Mouse (Mus musculus): ENCODE results near the gene Spag6l. TPM values are rescaled to one million over a fixed set of nuclear protein-coding genes. Genes with fewer than 3 reads are reported as not detected.
"Not testable (repeated sequence)": the region's sequence is repeated elsewhere in the genome, so short reads cannot be mapped to it uniquely, and the experiment has no call there.

The Spag6l gene
- 0.19 and 0.35 TPM in 2 replicates for polyA plus RNA-seq (2016; fragmentation: Nextera tagmentation; extraction: Ambion mirVana)

DNA sequence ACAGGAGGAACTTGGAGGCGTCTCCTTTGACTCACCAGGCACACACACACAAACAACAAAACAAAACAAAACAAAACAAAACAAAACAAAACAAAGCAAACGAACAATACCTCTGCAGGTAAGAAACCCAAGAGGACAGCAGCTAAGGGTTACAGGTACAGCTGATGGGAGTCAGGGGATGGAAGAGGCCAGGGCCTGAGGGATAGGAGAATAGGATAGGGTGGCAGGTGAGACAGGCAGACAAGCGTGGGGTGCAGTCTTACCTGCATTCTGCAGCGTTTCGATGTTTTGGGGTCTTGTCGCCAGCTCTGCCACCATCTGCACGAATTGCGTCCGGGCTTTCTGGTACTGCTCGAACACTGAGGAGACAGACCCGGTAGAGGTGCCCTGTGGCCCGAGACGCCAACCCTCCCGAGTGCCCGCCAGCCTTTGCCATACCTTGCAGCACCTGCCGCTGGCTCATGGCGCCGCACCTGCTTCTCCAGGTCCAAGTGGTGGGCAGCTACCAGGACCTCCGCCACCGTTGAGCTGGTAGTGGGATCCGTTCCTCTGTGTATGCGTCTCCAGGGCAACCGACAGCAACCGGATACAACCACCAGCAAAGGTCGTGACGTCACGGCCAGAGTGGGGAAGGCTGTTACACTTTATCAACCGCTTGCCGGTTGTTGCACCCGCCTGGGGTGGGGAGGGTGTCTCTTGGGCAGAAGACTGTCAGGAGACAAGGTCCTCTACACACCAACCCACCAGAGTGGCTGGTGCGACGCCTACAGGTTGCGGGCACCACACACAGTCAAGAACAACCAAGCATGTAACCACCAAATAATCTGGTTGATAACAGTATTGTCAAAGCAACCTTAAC lies at the start of gene Spag6l:
Gene Spag6l, minus strand, starts transcription at position 700 of the 859 bp plus-strand sequence.
- peak; percentile 88 for ATAC-seq (ENCODE audit: insufficient number of reproducible peaks, insufficient read depth, low FRiP score, low TSS enrichment, low read depth)
- Histone ChIP-seq H3K27me3 (no peaks in the 10 kb centered on the region), H3K4me1 (replicated peaks) (no peaks in the 10 kb centered on the region), H3K27ac (no peak within 1 kb of the TSS), H3K36me3 (no peaks in the 10 kb centered on the region), H3K9me3 (no peaks in the 10 kb centered on the region), H3K4me3 (replicated peaks) (peak within 1 kb of the TSS; percentile 44), H3K4me2 (peak within 1 kb of the TSS; percentile 85), H3K9ac (replicated peaks) (peak within 1 kb of the TSS; percentile 37; the same call in 1 of the 2 replicates)
- 8% methylated on average over 33 of the region's 33 CpGs for WGBS

DNA sequence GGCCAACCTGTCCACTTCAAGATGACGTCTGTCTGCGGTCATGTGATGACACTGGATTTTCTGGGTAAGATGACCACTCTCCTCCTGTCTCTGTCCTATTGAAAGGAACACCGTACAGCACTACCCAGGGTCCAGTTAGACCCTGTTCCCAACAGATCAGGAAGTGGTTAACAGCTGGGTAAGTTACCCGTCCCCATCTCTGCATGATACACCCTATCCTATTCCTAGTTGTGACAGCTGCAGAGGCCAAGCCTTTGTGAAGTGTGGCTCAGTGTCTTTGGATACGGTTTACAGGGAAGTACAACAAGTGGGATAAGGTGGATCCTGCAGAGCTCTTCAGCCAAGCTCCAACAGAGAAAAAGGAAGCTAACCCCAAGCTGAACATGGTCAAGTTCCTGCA lies 49.8 kb upstream of the Spag6l start:
- H3K4me1 ChIP-seq (replicated peaks), result no peaks in the 10 kb centered on the region
- 86% methylated on average over 5 of the region's 5 CpGs for WGBS
- peaks cover 9% of the 10 kb centered on the region for H3K9me3 ChIP-seq
- ATAC-seq (ENCODE audit: insufficient number of reproducible peaks, insufficient read depth, low FRiP score, low TSS enrichment, low read depth), result no peak
- H3K4me3 ChIP-seq (replicated peaks), result no peak overlapping the region
- no peak overlapping the region for H3K4me2 ChIP-seq
- no peak overlapping the region for H3K9ac ChIP-seq (replicated peaks)
- H3K36me3 ChIP-seq, result peaks cover 91% of the 10 kb centered on the region
- H3K27ac ChIP-seq, result no peak overlapping the region
- H3K27me3 ChIP-seq, result no peaks in the 10 kb centered on the region

DNA sequence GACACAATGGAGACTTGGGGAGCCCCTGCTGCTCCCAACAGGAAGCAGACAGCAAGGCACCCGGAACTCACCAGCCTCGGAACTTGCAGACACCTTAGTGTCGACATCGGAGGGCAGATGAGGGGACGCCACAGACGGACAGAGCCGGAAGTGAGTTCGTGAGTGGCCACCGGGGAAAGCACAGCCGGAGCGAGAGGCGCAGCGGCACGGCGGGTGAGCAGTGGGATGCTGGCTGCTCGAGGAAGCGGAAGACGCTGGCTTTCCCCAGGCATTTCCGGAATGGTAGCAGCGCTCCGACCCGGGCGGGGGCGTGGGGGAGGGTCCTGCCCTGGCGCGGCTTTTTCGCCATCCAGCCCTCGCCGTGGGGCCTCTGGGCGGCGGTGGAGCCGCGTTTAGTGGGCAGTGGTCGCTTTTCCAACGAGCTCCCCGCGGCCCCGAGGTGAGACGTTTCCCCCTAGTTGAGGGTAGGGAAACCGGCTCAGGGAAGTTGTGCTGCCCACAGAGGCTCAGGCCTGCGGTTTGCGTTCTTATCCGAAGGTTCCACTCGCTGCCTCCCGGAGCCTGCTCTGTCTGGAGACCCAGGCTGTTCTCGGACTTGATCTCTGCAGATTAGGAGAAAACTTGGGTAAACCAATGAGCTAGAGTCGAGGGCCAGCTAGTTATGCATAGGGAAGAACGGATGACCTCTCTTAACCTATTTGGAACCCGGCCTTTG lies 41.5 kb upstream of the Spag6l start, which contains the start of the genes Top3b and Vpreb1:
Gene Top3b, plus strand, starts transcription at position 120 of the 715 bp plus-strand sequence.
Gene Vpreb1, minus strand, starts transcription at position 227 of the 715 bp plus-strand sequence.
- H3K36me3 ChIP-seq, result peaks cover 12% of the 10 kb centered on the region
- H3K27me3 ChIP-seq, result no peaks in the 10 kb centered on the region
- H3K9ac ChIP-seq (replicated peaks), result peak within 1 kb of the TSS; percentile 84
- H3K4me1 ChIP-seq (replicated peaks), result peaks cover 7% of the 10 kb centered on the region; the same call in 1 of the 2 replicates
- H3K9me3 ChIP-seq, result peaks cover under 1% of the 10 kb centered on the region
- H3K27ac ChIP-seq, result peak within 1 kb of the TSS; percentile 97
- peak; percentile 97 for ATAC-seq (ENCODE audit: insufficient number of reproducible peaks, insufficient read depth, low FRiP score, low TSS enrichment, low read depth)
- under 1% methylated on average over 49 of the region's 49 CpGs for WGBS
- peak within 1 kb of the TSS; percentile 71 for H3K4me3 ChIP-seq (replicated peaks)
- H3K4me2 ChIP-seq, result peak within 1 kb of the TSS; percentile 69

DNA sequence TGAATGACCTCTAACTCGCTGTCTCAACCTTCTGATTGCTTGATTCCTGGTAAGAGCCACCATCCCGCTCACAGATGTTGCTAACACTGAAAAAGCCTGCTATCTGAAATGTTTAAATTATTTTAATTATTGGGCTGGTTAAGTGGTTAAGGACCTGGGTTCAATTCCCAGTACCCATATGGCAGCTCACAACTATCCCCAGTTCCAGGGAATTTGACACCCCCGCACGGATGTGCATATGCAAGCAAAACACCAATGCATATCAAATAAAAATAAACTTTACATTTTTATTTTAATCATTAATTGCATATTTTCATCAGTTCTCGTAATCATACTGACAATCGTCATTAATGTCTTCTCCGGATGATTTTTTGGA lies 41.0 kb upstream of the Spag6l start:
- ATAC-seq (ENCODE audit: insufficient number of reproducible peaks, insufficient read depth, low FRiP score, low TSS enrichment, low read depth), result peak; percentile 24
- peaks cover 9% of the 10 kb centered on the region for H3K36me3 ChIP-seq
- H3K27ac ChIP-seq, result peak overlapping the region; percentile 97
- H3K9ac ChIP-seq (replicated peaks), result peak overlapping the region; percentile 84; the same call in 1 of the 2 replicates
- no peaks in the 10 kb centered on the region for H3K9me3 ChIP-seq
- H3K4me2 ChIP-seq, result peak overlapping the region; percentile 69
- WGBS, result 34% methylated on average over 7 of the region's 7 CpGs
- H3K4me3 ChIP-seq (replicated peaks), result peak overlapping the region; percentile 71
- peaks cover 7% of the 10 kb centered on the region; the same call in 1 of the 2 replicates for H3K4me1 ChIP-seq (replicated peaks)
- H3K27me3 ChIP-seq, result no peaks in the 10 kb centered on the region

DNA sequence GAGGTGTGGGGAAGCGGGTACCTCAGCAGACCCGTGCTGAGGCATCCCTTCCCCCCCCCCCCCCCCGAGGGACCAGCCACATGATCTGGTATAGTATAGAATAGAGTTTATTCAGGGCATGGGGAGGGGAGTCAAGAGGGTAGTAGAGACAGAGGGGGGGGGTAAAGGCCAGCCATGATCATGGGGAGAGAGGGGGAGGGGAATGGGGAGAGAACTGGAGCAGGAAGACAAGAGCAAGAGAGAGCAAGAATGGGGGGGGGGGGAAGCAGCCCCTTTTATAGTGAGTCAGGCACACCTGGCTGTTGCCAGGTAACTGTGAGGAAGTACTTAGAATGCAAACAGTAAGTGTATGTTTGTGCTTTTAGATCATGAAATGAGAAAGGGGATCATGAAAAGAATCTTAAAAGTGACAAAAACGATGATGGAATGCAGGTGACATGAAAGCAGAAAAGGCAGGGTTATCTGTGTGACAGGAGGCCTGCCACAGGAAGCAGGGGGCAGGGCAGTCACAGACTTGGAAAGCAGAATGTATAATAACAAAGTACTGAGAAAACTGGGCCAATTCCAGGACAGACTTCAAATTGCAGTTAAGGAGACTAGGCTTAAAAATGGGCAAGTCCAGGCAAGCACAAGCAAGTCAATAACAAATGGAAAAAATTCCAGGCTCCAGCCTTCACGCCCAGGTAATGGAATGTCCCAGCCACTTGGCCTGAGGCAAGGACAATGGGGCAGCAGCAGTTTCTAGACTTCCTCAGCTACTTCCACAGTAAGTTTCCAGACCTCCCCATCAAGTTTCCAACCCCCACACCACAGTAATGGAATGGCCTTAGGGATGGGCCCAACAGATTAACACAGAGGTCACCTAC lies 36.7 kb upstream of the Spag6l start:
- H3K27ac ChIP-seq, result no peak overlapping the region
- H3K4me2 ChIP-seq, result no peak overlapping the region
- no peaks in the 10 kb centered on the region for H3K9me3 ChIP-seq
- no peak overlapping the region for H3K4me3 ChIP-seq (replicated peaks)
- no peak overlapping the region for H3K9ac ChIP-seq (replicated peaks)
- 49% methylated on average over 4 of the region's 5 CpGs for WGBS
- no peaks in the 10 kb centered on the region for H3K36me3 ChIP-seq
- H3K4me1 ChIP-seq (replicated peaks), result no peaks in the 10 kb centered on the region
- H3K27me3 ChIP-seq, result no peaks in the 10 kb centered on the region
- ATAC-seq (ENCODE audit: insufficient number of reproducible peaks, insufficient read depth, low FRiP score, low TSS enrichment, low read depth), result no peak

DNA sequence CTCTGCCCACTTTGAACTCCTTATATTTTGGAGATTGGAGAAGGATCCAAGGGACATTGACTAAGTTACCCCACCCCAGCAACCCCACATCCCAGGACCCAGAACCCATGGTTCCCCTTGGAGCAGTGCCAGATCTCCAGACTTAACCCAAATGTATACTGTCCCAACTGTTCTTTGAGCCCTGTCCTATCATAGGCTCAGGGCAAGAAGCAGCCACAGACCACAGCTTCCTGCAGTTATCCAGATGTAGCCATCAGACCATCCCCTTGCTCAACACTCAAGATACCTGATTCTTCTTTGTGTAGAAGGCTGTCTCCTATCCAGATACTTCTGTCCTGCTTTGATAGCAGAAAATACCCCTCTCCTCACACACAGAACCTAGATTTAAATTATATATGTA lies 36.0 kb upstream of the Spag6l start:
- H3K36me3 ChIP-seq, result no peaks in the 10 kb centered on the region
- no peak overlapping the region for H3K27ac ChIP-seq
- H3K9me3 ChIP-seq, result no peaks in the 10 kb centered on the region
- no peak overlapping the region for H3K4me2 ChIP-seq
- H3K9ac ChIP-seq (replicated peaks), result no peak overlapping the region
- H3K4me3 ChIP-seq (replicated peaks), result no peak overlapping the region
- no peaks in the 10 kb centered on the region for H3K4me1 ChIP-seq (replicated peaks)
- ATAC-seq (ENCODE audit: insufficient number of reproducible peaks, insufficient read depth, low FRiP score, low TSS enrichment, low read depth), result no peak
- no peaks in the 10 kb centered on the region for H3K27me3 ChIP-seq

DNA sequence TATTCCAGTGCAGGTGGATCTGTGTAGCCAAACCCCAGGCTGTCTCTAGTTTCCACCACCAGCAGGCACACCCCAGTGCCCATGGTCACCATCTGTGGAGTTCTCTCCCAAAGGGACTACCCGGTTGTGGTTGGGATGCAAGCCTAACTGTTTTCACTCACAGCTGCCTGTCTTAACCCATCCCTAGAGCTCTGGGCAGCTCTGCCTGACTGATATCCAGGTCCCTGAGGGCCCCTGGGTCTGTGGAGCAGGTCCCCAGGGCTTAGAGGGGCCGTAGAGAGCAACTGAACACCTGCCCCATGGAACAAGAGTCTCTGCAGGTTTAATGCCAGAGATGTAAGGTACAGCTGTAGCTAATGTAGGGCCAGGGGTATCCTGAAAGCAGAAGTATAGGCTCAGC lies 34.7 kb upstream of the Spag6l start, which contains the start of gene Igll1:
Gene Igll1, minus strand, starts transcription at position 8 of the 400 bp plus-strand sequence.
- no peak within 1 kb of the TSS for H3K27ac ChIP-seq
- no peak for ATAC-seq (ENCODE audit: insufficient number of reproducible peaks, insufficient read depth, low FRiP score, low TSS enrichment, low read depth)
- no peaks in the 10 kb centered on the region for H3K9me3 ChIP-seq
- H3K27me3 ChIP-seq, result no peaks in the 10 kb centered on the region
- no peak within 1 kb of the TSS for H3K9ac ChIP-seq (replicated peaks)
- H3K4me2 ChIP-seq, result no peak within 1 kb of the TSS
- H3K4me1 ChIP-seq (replicated peaks), result no peaks in the 10 kb centered on the region
- 81% methylated on average over 2 of the region's 2 CpGs for WGBS
- H3K4me3 ChIP-seq (replicated peaks), result no peak within 1 kb of the TSS
- H3K36me3 ChIP-seq, result no peaks in the 10 kb centered on the region

DNA sequence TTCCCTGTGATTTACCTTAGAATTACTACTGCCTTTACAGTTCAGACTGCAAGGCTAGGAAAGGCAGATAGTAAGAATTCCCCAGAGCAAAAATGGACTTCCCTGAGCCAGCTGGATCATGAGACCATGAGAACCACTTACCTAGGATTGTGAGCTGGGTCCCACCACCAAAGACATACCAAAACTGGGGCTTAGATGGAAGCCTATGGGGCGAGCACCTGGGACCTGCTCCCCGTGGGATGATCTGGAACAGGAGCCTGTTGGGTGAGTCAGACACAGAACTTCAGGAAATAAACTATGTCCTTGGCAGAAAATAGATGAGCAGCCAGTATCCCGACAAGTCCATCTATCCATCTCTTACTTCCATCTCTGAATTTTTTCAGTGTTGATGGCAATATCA lies 33.0 kb upstream of the Spag6l start:
- H3K27ac ChIP-seq, result no peak overlapping the region
- H3K9ac ChIP-seq (replicated peaks), result no peak overlapping the region
- H3K36me3 ChIP-seq, result no peaks in the 10 kb centered on the region
- no peak for ATAC-seq (ENCODE audit: insufficient number of reproducible peaks, insufficient read depth, low FRiP score, low TSS enrichment, low read depth)
- no peak overlapping the region for H3K4me3 ChIP-seq (replicated peaks)
- no peak overlapping the region for H3K4me2 ChIP-seq
- H3K27me3 ChIP-seq, result no peaks in the 10 kb centered on the region
- 76% methylated on average over 3 of the region's 3 CpGs for WGBS
- no peaks in the 10 kb centered on the region for H3K9me3 ChIP-seq
- no peaks in the 10 kb centered on the region for H3K4me1 ChIP-seq (replicated peaks)

DNA sequence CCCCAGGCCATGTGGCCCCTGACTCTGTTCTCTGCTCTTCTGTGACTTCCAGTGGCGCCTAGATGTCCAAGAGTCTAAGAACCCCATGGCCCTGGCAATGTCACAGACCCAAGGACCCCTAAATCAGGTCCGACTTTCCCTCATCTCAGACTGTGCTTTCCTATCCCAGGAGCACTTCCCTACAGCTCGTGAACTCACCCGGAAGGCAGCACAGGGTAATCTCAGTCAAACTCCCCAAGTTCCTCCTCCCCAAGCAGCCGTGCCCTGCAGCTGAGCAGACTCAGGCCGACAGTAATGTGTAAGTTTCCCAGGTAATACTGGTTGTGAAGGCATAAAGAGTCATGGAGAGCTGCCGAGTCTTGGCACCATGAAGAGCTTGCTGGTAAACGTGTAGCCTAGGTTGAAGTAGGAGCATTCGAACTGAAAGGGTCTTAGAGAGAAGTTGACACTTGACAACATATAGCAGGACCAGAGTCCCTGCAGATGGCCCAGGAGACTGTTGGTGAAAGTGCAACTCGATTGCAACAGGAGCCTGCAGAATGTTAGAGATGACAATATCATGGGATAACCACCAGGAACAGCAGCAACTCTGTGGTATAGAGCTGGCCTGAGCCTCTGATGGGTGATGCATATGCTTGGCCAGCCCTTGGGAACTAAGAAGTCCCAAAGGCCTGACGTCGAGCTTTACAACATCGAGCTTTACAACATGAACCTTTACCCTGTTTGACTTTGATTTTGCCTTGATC lies 27.6 kb upstream of the Spag6l start:
- no peak overlapping the region for H3K27ac ChIP-seq
- no peak for ATAC-seq (ENCODE audit: insufficient number of reproducible peaks, insufficient read depth, low FRiP score, low TSS enrichment, low read depth)
- no peaks in the 10 kb centered on the region for H3K36me3 ChIP-seq
- H3K4me1 ChIP-seq (replicated peaks), result no peaks in the 10 kb centered on the region
- H3K27me3 ChIP-seq, result no peaks in the 10 kb centered on the region
- 74% methylated on average over 13 of the region's 13 CpGs for WGBS
- no peak overlapping the region for H3K4me3 ChIP-seq (replicated peaks)
- H3K4me2 ChIP-seq, result no peak overlapping the region
- H3K9me3 ChIP-seq, result no peaks in the 10 kb centered on the region
- H3K9ac ChIP-seq (replicated peaks), result no peak overlapping the region

DNA sequence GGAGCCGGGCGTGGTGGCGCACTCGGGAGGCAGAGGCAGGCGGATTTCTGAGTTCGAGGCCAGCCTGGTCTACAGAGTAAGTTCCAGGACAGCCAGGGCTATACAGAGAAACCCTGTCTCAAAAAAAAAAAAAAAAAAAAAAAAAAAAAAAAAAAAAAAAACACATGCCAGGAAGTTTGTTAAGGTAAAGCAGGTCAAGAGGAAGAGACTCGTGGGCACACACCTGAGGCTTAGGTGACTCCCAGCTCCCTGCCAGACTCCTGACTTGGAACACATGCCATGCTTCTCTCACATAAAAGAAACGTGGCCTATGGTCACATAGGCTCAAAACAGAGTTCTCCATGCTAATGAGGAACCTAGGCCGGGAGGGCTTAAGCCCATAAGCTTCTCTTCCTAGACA lies 26.8 kb upstream of the Spag6l start:
- H3K36me3 ChIP-seq; H3K4me1 ChIP-seq (replicated peaks); H3K9ac ChIP-seq (replicated peaks); H3K4me3 ChIP-seq (replicated peaks); H3K9me3 ChIP-seq; H3K27ac ChIP-seq; H3K27me3 ChIP-seq; H3K4me2 ChIP-seq; ATAC-seq (ENCODE audit: insufficient number of reproducible peaks, insufficient read depth, low FRiP score, low TSS enrichment, low read depth): not testable (repeated sequence)
- WGBS, result 78% methylated on average over 9 of the region's 9 CpGs
